Mouse (Mus musculus): ENCODE results near the gene Prrxl1.

Prrxl1 gene

GRCm38 (mm10) chr14:32627271-32627670, 28.1 kb downstream of the Prrxl1 start:
- no peak for DNase-seq (ENCODE audit: low read depth)

GRCm38 (mm10) chr14:32628584-32628983, 29.4 kb downstream of the Prrxl1 start:
- no peak for DNase-seq (ENCODE audit: low read depth)

GRCm38 (mm10) chr14:32632908-32633600, 33.8 kb downstream of the Prrxl1 start:
- DNase-seq (ENCODE audit: low read depth), result no peak

GRCm38 (mm10) chr14:32634015-32634682, 34.9 kb downstream of the Prrxl1 start:
- no peak for DNase-seq (ENCODE audit: low read depth)

- DNase-seq (ENCODE audit: low read depth), result peak; percentile 17
Observed at GRCm38 (mm10) chr14:32638485-32638884, 39.3 kb downstream of the Prrxl1 start.

GRCm38 (mm10) chr14:32659781-32660180, 60.6 kb downstream of the Prrxl1 start:
- no peak for DNase-seq (ENCODE audit: low read depth)

GRCm38 (mm10) chr14:32663099-32663498, 63.9 kb downstream of the Prrxl1 start:
- no peak for DNase-seq (ENCODE audit: low read depth)

- no peak for DNase-seq (ENCODE audit: low read depth)
Observed at GRCm38 (mm10) chr14:32673178-32673577, 74.0 kb downstream of the Prrxl1 start.

- DNase-seq (ENCODE audit: low read depth), result no peak
Observed at GRCm38 (mm10) chr14:32678565-32678964, 79.4 kb downstream of the Prrxl1 start.

- DNase-seq (ENCODE audit: low read depth), result no peak
Observed at GRCm38 (mm10) chr14:32681603-32682002, 82.4 kb downstream of the Prrxl1 start.

- no peak for DNase-seq (ENCODE audit: low read depth)
Observed at GRCm38 (mm10) chr14:32682536-32682935, 83.3 kb downstream of the Prrxl1 start.

GRCm38 (mm10) chr14:32683251-32683838, 84.1 kb downstream of the Prrxl1 start:
- DNase-seq (ENCODE audit: low read depth), result no peak

- DNase-seq (ENCODE audit: low read depth), result no peak
Observed at GRCm38 (mm10) chr14:32683982-32684734, 85.0 kb downstream of the Prrxl1 start.

- no peak for DNase-seq (ENCODE audit: low read depth)
Observed at GRCm38 (mm10) chr14:32684735-32685105, 85.5 kb downstream of the Prrxl1 start.

- DNase-seq (ENCODE audit: low read depth), result no peak
Observed at GRCm38 (mm10) chr14:32685124-32685826, 86.1 kb downstream of the Prrxl1 start, which contains the start of gene 3425401B19Rik. Gene 3425401B19Rik (minus strand): TSS chr14:32685293.

- no peak for DNase-seq (ENCODE audit: low read depth)
Observed at GRCm38 (mm10) chr14:32695906-32696305, 96.7 kb downstream of the Prrxl1 start.

- DNase-seq (ENCODE audit: low read depth), result no peak
Observed at GRCm38 (mm10) chr14:32696344-32696743, 97.1 kb downstream of the Prrxl1 start.

GRCm38 (mm10) chr14:32697774-32698173, 98.6 kb downstream of the Prrxl1 start:
- no peak for DNase-seq (ENCODE audit: low read depth)

GRCm38 (mm10) chr14:32698556-32698955, 99.3 kb downstream of the Prrxl1 start:
- peak; percentile 17 for DNase-seq (ENCODE audit: low read depth)

Measured in 416B (cell line).